Mouse (Mus musculus): ENCODE measurements at regions not wholly inside any gene's neighbourhood (a gene's known extent, or its start where the extent isn't known, plus 50 kb on each side); places are given as distances from the start of the nearest gene placed in this dataset. TPM values are rescaled to one million over a fixed set of nuclear protein-coding genes. Genes with fewer than 3 reads are reported as not detected.

Small RNA genes lying in the stretch of these regions (microRNA-seq; reads per million reads assigned to microRNA genes)
- gene Mir6363: not detected
